Mouse (Mus musculus) cerebellum, adult 2 months (tissue): ENCODE results near the gene Zbtb9. TPM values are rescaled to one million over a fixed set of nuclear protein-coding genes. Genes with fewer than 3 reads are reported as not detected.

Source experiments
- DNase-seq, 2 experiments: peaks; one replicate each; pipeline ENCODE4 v3.0.0; 2021
- H3K27ac ChIP-seq: fragments of 200-500 bp; 2 replicates; pipeline ENCODE4 v1.5.1; 2012; ENCODE audit warnings: low read length, control low read depth, inconsistent platforms; ENCODE audit not compliant: insufficient read depth
- H3K27me3 ChIP-seq: fragments of 200-500 bp; 2 replicates; pipeline ENCODE4 v1.6.1; 2012; ENCODE audit warnings: inconsistent platforms, mild to moderate bottlenecking, low read length, moderate library complexity; ENCODE audit not compliant: control insufficient read depth, insufficient read depth
- H3K4me1 ChIP-seq: fragments of 200-500 bp; 2 replicates; pipeline ENCODE4 v1.6.1; 2011; ENCODE audit warnings: low read length; ENCODE audit not compliant: control insufficient read depth, insufficient read depth
- H3K4me3 ChIP-seq: fragments of 200-500 bp; replicated peaks from 2 replicates; pipeline ENCODE3; 2011; ENCODE audit warnings: mild to moderate bottlenecking, low read depth, low read length, control low read depth; ENCODE audit not compliant: insufficient read depth
- CTCF ChIP-seq: fragments of 200-500 bp; IDR thresholded peaks from 2 replicates; pipeline ENCODE4 v1.5.1; 2011; ENCODE audit warnings: low read depth, mild to moderate bottlenecking, control low read depth, low read length, moderate library complexity, borderline replicate concordance; ENCODE audit not compliant: insufficient read depth
- POLR2A ChIP-seq: fragments of 200-500 bp; IDR thresholded peaks from 2 replicates; pipeline ENCODE4 v1.6.1; 2011; ENCODE audit warnings: low read length, control low read depth, borderline replicate concordance; ENCODE audit not compliant: insufficient read depth
- WGBS: fragments of 180-500 bp; shearing (Covaris S2); methylation state at CpG from one replicate; pipeline ENCODE4 v1.1.7; 2018; 5-methylcytosine and 5-hydroxymethylcytosine counted together
- polyA plus RNA-seq: library from polyadenylated mRNA; depleted of rRNA; stranded (reverse); fragments of >200 nt; gene quantifications from 2 replicates; pipeline ENCODE4 v1.2.3, GENCODE M21; 2012

The Zbtb9 gene
- polyA plus RNA-seq, 1 experiment: 13.9 TPM

GRCm38 (mm10) chr17:26936453-26936852 lies 36.5 kb upstream of the Zbtb9 start:
- 76% methylated on average over 12 of the region's 12 CpGs for WGBS
- H3K4me1 ChIP-seq: peaks cover 10% of the 10 kb centered on the region; the same call in 1 of the 2 replicates
- H3K4me3 ChIP-seq: no peak overlapping the region
- peak in 1 of 2 experiments; percentile 23 for DNase-seq
- no peak overlapping the region for H3K27ac ChIP-seq
- no peak for TF ChIP-seq POLR2A
- TF ChIP-seq CTCF: no peak
- no peaks in the 10 kb centered on the region for H3K27me3 ChIP-seq

GRCm38 (mm10) chr17:26936921-26937695 lies 35.9 kb upstream of the Zbtb9 start:
- TF ChIP-seq CTCF (no peak), POLR2A (no peak)
- DNase-seq: peak in 1 of 2 experiments; percentile 14
- no peaks in the 10 kb centered on the region for H3K27me3 ChIP-seq
- no peak overlapping the region for H3K4me3 ChIP-seq
- H3K27ac ChIP-seq: no peak overlapping the region
- H3K4me1 ChIP-seq: peaks cover 10% of the 10 kb centered on the region; the same call in 1 of the 2 replicates
- WGBS: 81% methylated on average over 15 of the region's 15 CpGs

- Histone ChIP-seq H3K27me3 (no peaks in the 10 kb centered on the region), H3K27ac (no peak overlapping the region), H3K4me1 (peaks cover 10% of the 10 kb centered on the region; the same call in 1 of the 2 replicates), H3K4me3 (peak overlapping the region; percentile 62)
- TF ChIP-seq POLR2A (no peak), CTCF (no peak)
- 55% methylated on average over 16 of the region's 16 CpGs for WGBS
- DNase-seq: peak in 1 of 2 experiments; percentile 14
Measured at GRCm38 (mm10) chr17:26937883-26938695, 34.9 kb upstream of the Zbtb9 start.

- TF ChIP-seq POLR2A: no peak
- no peak for TF ChIP-seq CTCF
- under 1% methylated on average over 22 of the region's 22 CpGs for WGBS
- Histone ChIP-seq H3K27me3 (no peaks in the 10 kb centered on the region), H3K27ac (0 out of 2 replicates have a peak overlapping the region, but pooled peaks have one; percentile 6), H3K4me1 (peaks cover 10% of the 10 kb centered on the region; the same call in 1 of the 2 replicates), H3K4me3 (peak overlapping the region; percentile 62)
- DNase-seq: peak; percentile 47 to 55
Measured at GRCm38 (mm10) chr17:26938731-26939130, 34.2 kb upstream of the Zbtb9 start.

DNA sequence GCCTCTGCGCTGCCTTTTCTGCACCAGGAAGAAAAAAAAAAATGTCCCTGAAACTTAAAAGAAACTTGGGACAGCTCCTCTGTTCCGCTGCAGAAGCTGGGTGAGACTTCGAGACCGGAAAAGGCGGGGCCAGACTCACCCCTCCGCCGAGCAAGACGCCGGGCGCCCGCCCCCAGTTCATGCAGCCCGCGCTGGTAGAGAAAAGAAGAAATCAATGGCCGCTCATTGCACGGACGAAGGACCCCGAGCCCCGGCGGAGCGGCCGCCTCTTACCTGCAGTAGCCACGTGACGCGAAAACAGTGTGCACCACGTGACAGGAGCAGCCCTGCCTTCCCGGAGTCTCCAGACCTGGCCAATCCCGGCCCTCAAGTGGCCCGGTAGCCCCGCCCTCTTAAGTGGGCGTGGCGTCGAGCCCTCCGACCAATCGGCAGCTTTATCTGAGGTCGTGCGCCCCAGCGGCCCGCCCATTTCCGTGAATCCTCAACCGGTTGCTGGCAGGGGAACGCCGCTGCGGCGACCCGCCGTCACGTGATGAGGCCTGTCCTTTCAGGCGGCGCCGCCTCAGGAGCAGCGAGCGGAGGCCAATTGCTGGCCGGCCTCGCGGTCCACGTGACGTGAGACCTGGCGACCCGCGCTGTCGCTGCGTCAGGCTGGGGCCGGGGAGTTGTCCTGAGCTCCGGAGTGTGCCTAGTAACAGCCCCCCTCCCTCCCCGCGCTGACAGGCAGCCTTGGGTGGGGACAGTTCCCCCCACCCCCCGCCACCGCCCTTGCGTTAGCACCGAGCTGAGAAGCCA lies 33.6 kb upstream of the Zbtb9 start, which contains the start of gene Cuta:
Gene Cuta, minus strand, starts transcription at position 392 of the 795 bp plus-strand sequence.
- Histone ChIP-seq H3K27ac (peak within 1 kb of the TSS; percentile 89), H3K27me3 (no peaks in the 10 kb centered on the region), H3K4me1 (peaks cover 7% of the 10 kb centered on the region; the same call in 1 of the 2 replicates), H3K4me3 (peak within 1 kb of the TSS; percentile 83)
- no peak for TF ChIP-seq CTCF
- TF ChIP-seq POLR2A: peak; percentile 86
- peak; percentile 100 for DNase-seq
- under 1% methylated on average over 70 of the region's 70 CpGs for WGBS

DNA sequence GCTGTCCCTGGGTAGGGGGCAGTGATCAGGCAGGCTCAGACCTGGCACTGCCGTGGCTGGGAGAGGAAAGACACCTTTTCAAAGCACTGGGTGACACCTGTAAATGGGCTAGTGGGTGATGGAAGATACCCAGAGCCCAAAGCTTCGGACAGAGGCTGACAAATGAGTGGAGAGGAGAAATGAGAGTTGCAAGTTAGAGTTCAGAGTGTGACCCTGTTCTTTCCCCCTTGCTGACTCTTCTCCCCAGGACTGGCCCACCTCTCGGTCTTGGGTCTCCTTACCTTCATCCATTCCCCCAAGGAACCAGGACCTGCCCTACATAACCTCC lies 33.0 kb upstream of the Zbtb9 start:
- H3K27ac ChIP-seq: peak overlapping the region; percentile 89
- 1% methylated on average over 3 of the region's 3 CpGs for WGBS
- peaks cover 7% of the 10 kb centered on the region for H3K4me1 ChIP-seq
- TF ChIP-seq CTCF: no peak
- no peak for TF ChIP-seq POLR2A
- H3K27me3 ChIP-seq: no peaks in the 10 kb centered on the region
- peak overlapping the region; percentile 83 for H3K4me3 ChIP-seq
- no peak for DNase-seq
